Comparison of ENCODE assay signal across 8 mouse cellular contexts in genomic region chr3:75557292-75557691, GRCm38 (mm10). TPM values are rescaled to one million over a fixed set of nuclear protein-coding genes. Genes with fewer than 3 reads are reported as not detected.
DNase-seq lines count a peak whose midpoint lies in the region; ATAC-seq and TF ChIP-seq lines count a peak whose summit lies in the region.

Gene Serpini1 (plus strand): TSS chr3:75557547.

- no peaks in the 10 kb centered on the region for H3K4me1 ChIP-seq in ES-Bruce4 (ENCODE audit: control insufficient read depth, insufficient read depth, low read length)
- H3K4me1 ChIP-seq in forebrain, embryonic 12.5 days, result peaks cover 11% of the 10 kb centered on the region
- peaks cover 26% of the 10 kb centered on the region for H3K4me1 ChIP-seq in liver, embryonic 15.5 days (replicated peaks)
- peaks cover 7% of the 10 kb centered on the region for H3K4me1 ChIP-seq in neural tube, embryonic 14.5 days (ENCODE audit: control insufficient read depth, insufficient read depth, low read length)

- H3K4me3 ChIP-seq in ES-Bruce4 (ENCODE audit: low read depth, low read length), result peak within 1 kb of the TSS; percentile 99
- peak within 1 kb of the TSS; percentile 89 for H3K4me3 ChIP-seq in forebrain, embryonic 12.5 days (replicated peaks)
- peak within 1 kb of the TSS; percentile 98 for H3K4me3 ChIP-seq in liver, embryonic 15.5 days (replicated peaks)
- peak within 1 kb of the TSS; percentile 87 for H3K4me3 ChIP-seq in neural tube, embryonic 14.5 days (ENCODE audit: low read depth, low read length)

- TF ChIP-seq EP300 in ES-Bruce4 (IDR thresholded peaks at IDR 0.05; ENCODE audit: insufficient read depth, low read depth, low read length), result no peak

- H3K4me2 ChIP-seq in forebrain, embryonic 12.5 days, result peak within 1 kb of the TSS; percentile 74
- peak within 1 kb of the TSS; percentile 92 for H3K4me2 ChIP-seq in liver, embryonic 15.5 days
- H3K4me2 ChIP-seq in neural tube, embryonic 14.5 days (ENCODE audit: low read depth, low read length), result peak within 1 kb of the TSS; percentile 86

- no peaks in the 10 kb centered on the region for H3K9me3 ChIP-seq in ES-Bruce4 (replicated peaks; ENCODE audit: control insufficient read depth, insufficient read depth, low read length, poor library complexity, severe bottlenecking)
- no peaks in the 10 kb centered on the region for H3K9me3 ChIP-seq in forebrain, embryonic 12.5 days
- no peaks in the 10 kb centered on the region for H3K9me3 ChIP-seq in liver, embryonic 15.5 days (replicated peaks)
- no peaks in the 10 kb centered on the region for H3K9me3 ChIP-seq in neural tube, embryonic 14.5 days (ENCODE audit: control insufficient read depth, low read length)

- H3K9ac ChIP-seq in ES-Bruce4 (ENCODE audit: low read depth, poor library complexity, severe bottlenecking), result peak within 1 kb of the TSS; percentile 96
- peak within 1 kb of the TSS; percentile 92 for H3K9ac ChIP-seq in forebrain, embryonic 12.5 days
- peak within 1 kb of the TSS; percentile 95 for H3K9ac ChIP-seq in liver, embryonic 15.5 days
- H3K9ac ChIP-seq in neural tube, embryonic 14.5 days (replicated peaks; ENCODE audit: low read depth, low read length), result peak within 1 kb of the TSS; percentile 90

- ATAC-seq in forebrain, embryonic 12.5 days (ENCODE audit: low FRiP score), result peak; percentile 95
- peak; percentile 83 for ATAC-seq in liver, embryonic 15.5 days (ENCODE audit: insufficient read depth)
- ATAC-seq in neural tube, embryonic 14.5 days (ENCODE audit: low read depth), result peak; percentile 96

- peak within 1 kb of the TSS; percentile 69 for H3K27ac ChIP-seq in ES-Bruce4 (ENCODE audit: insufficient read depth, low read length)
- peak within 1 kb of the TSS; percentile 88 for H3K27ac ChIP-seq in forebrain, embryonic 12.5 days
- peak within 1 kb of the TSS; percentile 91 for H3K27ac ChIP-seq in liver, embryonic 15.5 days (replicated peaks)
- H3K27ac ChIP-seq in neural tube, embryonic 14.5 days (ENCODE audit: low read depth, low read length), result peak within 1 kb of the TSS; percentile 76

- WGBS in forebrain, embryonic 12.5 days, result under 1% methylated on average over 19 of the region's 19 CpGs
- 1% methylated on average over 19 of the region's 19 CpGs for WGBS in liver, embryonic 15.5 days (ENCODE audit: insufficient replicate concordance)
- under 1% methylated on average over 19 of the region's 19 CpGs for WGBS in neural tube, embryonic 14.5 days

- peak; percentile 80 for DNase-seq in c-Kit-positive CD71-positive TER-119-negative erythroid progenitor cells, embryonic 14.5 days (ENCODE audit: low read depth)
- DNase-seq in heart, postnatal 10 days, result peak; percentile 89 to 91
- DNase-seq in kidney, postnatal 4 days, result peak; percentile 87 to 92
- DNase-seq in thymus, adult 18-20 months, result peak; percentile 86 to 91

- H3K36me3 ChIP-seq in ES-Bruce4 (ENCODE audit: control insufficient read depth, insufficient read depth, low read length, poor library complexity, severe bottlenecking), result no peaks in the 10 kb centered on the region
- H3K36me3 ChIP-seq in forebrain, embryonic 12.5 days (replicated peaks), result no peaks in the 10 kb centered on the region
- H3K36me3 ChIP-seq in liver, embryonic 15.5 days (replicated peaks), result no peaks in the 10 kb centered on the region
- H3K36me3 ChIP-seq in neural tube, embryonic 14.5 days (ENCODE audit: control insufficient read depth, insufficient read depth, low read length), result no peaks in the 10 kb centered on the region

- TF ChIP-seq POLR2A in ES-Bruce4 (IDR thresholded peaks at IDR 0.05; ENCODE audit: insufficient read depth, low read length), result peak; percentile 59

- no peaks in the 10 kb centered on the region for H3K27me3 ChIP-seq in ES-Bruce4 (ENCODE audit: control insufficient read depth, insufficient read depth, low read length, poor library complexity, severe bottlenecking)
- no peaks in the 10 kb centered on the region for H3K27me3 ChIP-seq in forebrain, embryonic 12.5 days
- no peaks in the 10 kb centered on the region for H3K27me3 ChIP-seq in liver, embryonic 15.5 days
- no peaks in the 10 kb centered on the region for H3K27me3 ChIP-seq in neural tube, embryonic 14.5 days (ENCODE audit: control insufficient read depth, insufficient read depth, low read length)

- no peak for TF ChIP-seq CTCF in ES-Bruce4 (IDR thresholded peaks at IDR 0.05; ENCODE audit: low read depth, low read length)

- intact Hi-C loops in heart, postnatal 10 days (cut with DNase I), result no loop called here

RNA-seq across cellular contexts. Expression of gene Serpini1, which starts in this region (rescaled TPM):
- 3.6 and 4.6 TPM in 2 replicates for polyA plus RNA-seq in ES-Bruce4 (2011; ENCODE audit: insufficient read depth, insufficient read length, low read depth, missing spikeins)
- 33.8 and 34.7 TPM in 2 replicates for polyA plus RNA-seq in forebrain, embryonic 12.5 days (2016; fragmentation: Nextera tagmentation; extraction: Ambion mirVana)
- total RNA-seq in heart, postnatal 10 days (2021), result 1 to 10 TPM; 7.3 to 7.5 TPM
- 0.52 and 0.64 TPM in 2 replicates for polyA plus RNA-seq in liver, embryonic 15.5 days (2015; fragmentation: Nextera tagmentation; extraction: Ambion mirVana)
- 170 and 201 TPM in 2 replicates for polyA plus RNA-seq in neural tube, embryonic 14.5 days (2014; fragmentation: Nextera tagmentation; extraction: Ambion mirVana)

Comparison
In these comparisons a context has a peak if more than half of its experiments do, and no peak if none do; other contexts are left out.
1. Peak in every context shown above with its lines: DNase-seq, ATAC-seq, H3K4me3 ChIP-seq and H3K27ac ChIP-seq.
2. Peak in ATAC-seq, H3K4me3 ChIP-seq, H3K27ac ChIP-seq, H3K9ac ChIP-seq and H3K4me2 ChIP-seq in liver, embryonic 15.5 days; RNA of the gene not detected or under 1 TPM.